Mouse (Mus musculus): ENCODE measurements around the gene Cnpy2. TPM values are rescaled to one million over a fixed set of nuclear protein-coding genes. Genes with fewer than 3 reads are reported as not detected.

Gene Cnpy2
- polyA plus RNA-seq (2012; ENCODE audit: low replicate concordance): 27.5 and 52.4 TPM in 2 replicates

DNA sequence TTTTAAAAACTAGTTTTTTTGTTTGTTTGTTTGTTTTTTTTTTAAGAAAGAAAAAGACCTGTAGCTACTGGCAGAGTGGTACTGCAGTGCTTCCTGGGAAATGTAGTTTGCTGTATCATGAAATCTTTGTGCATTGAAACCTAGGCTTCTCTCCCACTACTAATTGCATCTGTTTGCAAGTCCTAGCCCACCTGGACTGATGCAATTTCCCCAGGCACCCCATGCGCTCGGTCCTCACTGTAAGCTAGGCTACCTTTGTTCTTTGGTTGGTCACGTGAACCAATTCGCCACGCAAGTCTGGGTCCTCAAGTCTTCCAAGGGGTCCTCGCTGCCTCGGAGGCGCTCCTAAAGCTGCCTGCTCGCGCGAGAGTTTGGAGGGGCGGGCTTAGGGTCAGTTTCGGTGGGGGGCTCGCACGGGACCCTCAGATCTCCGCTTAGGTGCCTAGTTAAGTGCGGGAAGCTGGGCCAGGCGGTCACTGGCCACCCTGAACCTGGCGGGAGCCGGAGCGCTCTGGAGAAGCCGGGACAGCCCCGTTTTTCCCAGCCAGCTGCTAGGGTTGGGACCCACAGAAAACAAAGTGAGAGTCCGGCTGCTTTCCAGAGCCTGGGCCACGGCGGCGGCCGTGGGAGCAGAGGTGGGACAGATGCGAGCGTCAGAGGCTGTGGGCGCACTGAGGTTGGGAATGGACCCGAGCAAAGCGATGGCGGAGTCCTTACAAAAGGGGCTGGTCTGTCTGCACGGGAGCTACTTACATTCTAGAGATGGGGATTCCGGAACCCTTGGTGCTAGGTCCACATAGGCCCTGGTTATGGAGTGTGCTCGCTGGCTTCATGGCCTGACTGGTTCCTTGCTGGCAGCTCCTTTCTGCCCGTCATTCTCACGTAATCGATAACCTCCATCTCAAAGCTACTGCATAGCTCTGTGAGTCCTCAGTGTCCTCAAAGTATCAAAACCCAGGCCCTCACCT lies at the start of gene Cnpy2:
TSS of gene Cnpy2 (plus strand) at position 319 of the 968 bp plus-strand sequence.

DNA sequence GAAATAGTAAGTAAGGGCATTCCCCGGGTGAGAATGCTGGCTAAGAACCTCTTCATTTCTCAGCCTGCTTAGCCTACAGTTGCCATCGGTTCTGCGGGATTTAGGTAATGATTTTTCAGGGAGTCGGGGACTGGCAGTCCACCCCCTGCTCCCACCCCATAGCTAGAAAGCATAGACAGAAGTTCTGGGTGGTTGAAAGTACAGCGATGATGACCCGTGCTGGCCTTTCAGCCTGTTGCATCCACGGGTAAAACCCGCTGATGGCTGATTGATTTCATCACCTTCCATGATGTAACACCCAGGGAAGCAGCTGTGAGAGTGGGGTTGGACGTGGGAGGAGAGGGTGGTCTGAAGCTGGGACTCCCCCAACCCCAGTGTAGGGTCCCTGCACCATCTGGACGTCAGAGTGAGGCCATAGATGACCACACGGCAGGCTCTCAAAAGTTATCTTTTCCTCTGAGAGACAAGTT lies 23.5 kb upstream of the Cnpy2 start, which contains the start of gene Il23a:
TSS of gene Il23a (minus strand) at position 51 of the 470 bp plus-strand sequence.

DNA sequence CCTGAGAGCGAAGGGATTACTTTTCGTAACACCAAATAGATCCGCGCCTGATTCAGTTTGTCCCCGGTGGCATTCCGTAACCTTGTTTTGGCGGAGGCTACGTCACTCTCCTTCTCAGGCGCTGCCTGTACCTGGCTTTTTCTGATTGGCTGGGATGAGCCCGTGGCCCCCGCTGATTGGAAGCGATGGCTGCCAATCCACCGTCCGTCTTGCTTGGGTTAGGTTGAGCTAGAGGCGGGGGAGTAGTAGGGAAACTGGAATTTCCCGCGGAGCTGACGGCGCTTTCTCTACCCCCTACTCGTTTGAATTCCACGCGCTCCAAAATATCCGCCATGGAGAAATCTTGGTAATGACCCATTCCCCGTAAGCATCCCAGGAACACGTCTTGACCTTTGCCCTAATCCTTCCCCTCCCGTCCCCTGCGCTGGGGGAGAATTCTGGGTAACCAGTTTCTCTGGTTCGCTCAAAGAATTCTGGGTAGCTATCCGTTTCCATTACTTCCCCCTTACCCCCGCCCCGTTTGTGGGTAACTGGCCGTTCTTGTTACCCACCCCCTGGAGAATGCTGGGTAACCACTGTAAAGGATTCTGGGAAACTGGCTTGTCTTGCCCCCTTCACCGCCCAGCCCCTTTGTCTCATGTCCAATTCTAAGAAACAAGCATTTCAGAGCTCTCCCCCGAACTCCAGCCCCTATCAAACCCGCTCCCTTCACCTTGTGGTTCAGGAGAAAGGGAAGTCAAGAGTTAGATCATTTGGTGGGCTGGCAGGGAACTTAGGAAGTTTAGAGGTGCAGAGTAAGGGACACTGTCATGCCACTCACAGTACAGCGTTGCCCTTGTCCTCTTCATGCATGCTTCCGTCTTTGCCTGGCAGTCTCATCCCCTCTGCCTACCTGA lies 18.9 kb upstream of the Cnpy2 start, which contains the start of gene Pan2:
TSS of gene Pan2 (plus strand) at position 210 of the 896 bp plus-strand sequence.

DNA sequence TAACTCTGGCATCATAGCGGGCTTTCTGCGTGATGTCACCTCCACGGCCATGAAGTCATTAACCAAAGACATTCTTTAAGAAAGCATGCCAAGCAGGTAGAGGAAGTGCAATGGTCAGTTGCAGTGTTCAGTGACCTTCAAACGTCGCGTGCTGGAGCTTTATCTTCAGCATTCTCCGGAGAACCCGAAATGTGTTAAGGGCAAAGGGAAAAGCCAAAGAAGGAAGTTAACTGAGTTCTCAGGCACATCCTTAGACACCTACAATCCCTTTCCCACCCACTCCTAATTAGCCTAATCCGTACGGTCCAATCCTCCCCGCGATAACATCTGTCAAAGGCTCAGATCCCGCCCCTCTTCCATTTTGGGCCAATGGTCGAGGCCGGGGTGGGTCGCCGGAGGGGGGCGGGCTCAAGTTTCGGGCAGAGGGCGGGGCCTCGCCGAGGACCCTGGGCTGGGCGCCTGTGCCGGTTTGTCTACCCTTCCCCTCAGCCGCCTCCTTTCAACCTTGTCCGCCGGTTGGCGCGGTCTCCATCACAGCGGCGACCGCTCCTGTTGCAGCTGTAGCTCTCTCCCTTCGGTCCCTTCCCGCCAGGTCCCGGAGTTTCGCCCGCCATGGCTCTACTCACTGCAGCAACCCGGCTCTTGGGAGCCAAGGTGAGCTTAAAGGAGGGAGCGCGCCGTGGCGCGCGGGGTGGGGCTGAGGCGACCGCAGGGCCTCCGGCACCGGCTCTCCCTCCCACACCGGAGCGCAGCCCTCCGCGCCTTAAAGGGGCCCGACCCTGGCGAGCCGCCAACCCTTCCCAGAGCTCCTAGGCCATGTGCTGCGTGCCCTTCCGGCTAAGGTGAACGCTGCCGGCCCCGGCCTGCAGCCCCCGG lies 15.3 kb downstream of the Cnpy2 start, which contains the start of gene Cs:
TSS of gene Cs (plus strand) at position 429 of the 876 bp plus-strand sequence.

DNA sequence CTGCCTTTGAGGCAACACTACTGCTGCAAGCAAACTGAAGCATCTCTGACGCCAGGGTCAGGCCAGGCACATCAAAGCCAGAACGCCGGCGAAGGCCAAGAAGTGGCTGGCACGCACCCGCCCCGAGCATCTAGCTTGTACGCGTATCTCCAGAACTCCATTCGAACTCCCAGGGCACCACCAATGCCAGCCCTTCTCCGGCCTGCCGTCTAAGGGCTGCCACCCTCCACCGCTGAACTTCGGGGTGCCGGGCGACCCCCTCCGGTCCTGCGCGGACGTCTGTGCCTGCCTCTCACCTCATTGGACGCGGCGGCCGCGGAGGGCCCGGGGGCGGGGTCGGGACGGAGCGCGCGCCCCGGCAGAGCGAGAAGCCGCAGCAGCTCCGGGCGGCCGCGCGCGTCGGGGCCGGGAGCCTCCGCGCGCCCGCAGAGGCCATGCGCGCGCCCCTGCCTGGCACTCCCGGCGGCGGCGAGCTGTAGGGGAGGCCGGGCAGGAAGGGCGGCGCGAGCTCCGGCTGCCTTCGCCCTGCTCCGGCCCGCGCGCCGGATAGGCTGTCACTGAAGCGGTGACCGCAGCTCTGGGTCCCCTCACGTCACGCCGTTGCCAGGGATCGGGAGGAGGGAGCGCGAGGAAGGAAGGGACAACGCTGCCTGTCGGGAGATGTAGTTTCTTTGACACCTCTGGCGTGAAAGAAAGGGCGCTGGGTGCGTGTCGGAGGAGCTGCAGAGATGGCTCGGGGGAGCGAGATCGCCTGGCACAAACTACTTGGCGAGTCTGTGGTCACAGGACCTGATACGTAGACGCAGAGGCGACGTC lies 46.4 kb downstream of the Cnpy2 start, which contains the start of gene Coq10a:
TSS of gene Coq10a (minus strand) at position 596 of the 816 bp plus-strand sequence.

DNA sequence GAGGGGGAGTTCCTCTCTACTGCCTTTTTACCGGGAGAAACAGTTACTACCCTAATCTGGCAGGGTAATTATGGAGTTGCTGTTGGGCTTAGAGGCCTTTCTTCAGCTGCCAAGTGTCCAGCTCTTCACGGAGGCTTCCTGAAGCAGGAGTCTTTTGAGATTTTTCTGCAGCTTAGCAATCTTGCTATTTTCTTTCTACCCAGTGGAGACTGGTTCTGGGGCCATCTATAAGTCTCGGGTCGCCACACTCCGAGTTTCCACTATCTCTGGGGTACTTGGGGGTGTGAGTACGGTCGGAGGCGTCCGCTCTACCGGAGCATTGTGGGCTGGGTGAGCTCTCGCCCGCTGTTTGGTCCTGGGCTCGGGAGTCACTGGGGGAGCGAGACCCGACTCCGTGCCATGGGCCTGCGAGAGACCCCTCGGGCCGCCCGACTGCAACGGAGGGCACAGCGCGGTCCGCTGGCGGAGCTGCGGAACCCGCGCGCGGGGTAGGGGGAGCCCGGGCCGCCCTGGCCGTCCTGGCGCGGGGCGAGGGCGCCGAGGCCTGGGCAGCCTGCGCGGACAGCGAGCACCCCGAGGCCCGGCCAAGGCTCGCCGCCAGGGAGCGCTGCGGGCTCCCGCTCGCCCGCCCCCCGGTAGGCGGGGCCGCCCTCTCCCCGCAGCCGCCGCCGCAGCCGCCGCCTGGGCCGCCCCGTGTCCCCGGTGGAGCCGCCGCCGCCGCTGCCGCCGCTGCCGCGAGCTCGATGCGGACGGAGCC lies 54.4 kb downstream of the Cnpy2 start, which contains the start of gene Ankrd52:
TSS of gene Ankrd52 (plus strand) at position 661 of the 757 bp plus-strand sequence.

Other genes starting within 250 kb of the Cnpy2 start
- 1,361 and 1,521 TPM in 2 replicates for gene Atp5b, start 239.2 kb upstream of the Cnpy2 start, polyA plus RNA-seq (2012; ENCODE audit: low replicate concordance)
- 9.2 and 28.5 TPM in 2 replicates for gene Baz2a, start 230.9 kb upstream of the Cnpy2 start, polyA plus RNA-seq (2012; ENCODE audit: low replicate concordance)
- 6.1 and 6.7 TPM in 2 replicates for gene Rbms2, start 142.2 kb upstream of the Cnpy2 start, polyA plus RNA-seq (2012; ENCODE audit: low replicate concordance)
- gene Gls2, start 128.0 kb upstream of the Cnpy2 start, polyA plus RNA-seq (2012; ENCODE audit: low replicate concordance): 1.7 and 2.8 TPM in 2 replicates
- 0.39 and 3.8 TPM in 2 replicates for gene Spryd4, start 110.7 kb upstream of the Cnpy2 start, polyA plus RNA-seq (2012; ENCODE audit: low replicate concordance)
- 0.32 and 0.44 TPM in 2 replicates for gene Mip, start 96.6 kb upstream of the Cnpy2 start, polyA plus RNA-seq (2012; ENCODE audit: low replicate concordance)
- gene Timeless, start 90.4 kb upstream of the Cnpy2 start, polyA plus RNA-seq (2012; ENCODE audit: low replicate concordance): 19.8 and 23.0 TPM in 2 replicates
- 0.13 TPM in 1 of 2 replicates, not detected in the other for gene Apon, start 68.4 kb upstream of the Cnpy2 start, polyA plus RNA-seq (2012; ENCODE audit: low replicate concordance)
- gene Apof, start 53.8 kb upstream of the Cnpy2 start, polyA plus RNA-seq (2012; ENCODE audit: low replicate concordance): not detected in 2 replicates
- gene Stat2, start 51.9 kb upstream of the Cnpy2 start, polyA plus RNA-seq (2012; ENCODE audit: low replicate concordance): 26.1 and 38.2 TPM in 2 replicates
- 0.12 and 0.13 TPM in 2 replicates for gene Il23a, start 23.7 kb upstream of the Cnpy2 start, polyA plus RNA-seq (2012; ENCODE audit: low replicate concordance)
- 2.8 and 6.3 TPM in 2 replicates for gene Pan2, start 19.1 kb upstream of the Cnpy2 start, polyA plus RNA-seq (2012; ENCODE audit: low replicate concordance)
- gene Cs, start 15.3 kb downstream of the Cnpy2 start, polyA plus RNA-seq (2012; ENCODE audit: low replicate concordance): 8.6 and 52.3 TPM in 2 replicates
- gene Coq10a, start 46.5 kb downstream of the Cnpy2 start, polyA plus RNA-seq (2012; ENCODE audit: low replicate concordance): 3.6 and 11.6 TPM in 2 replicates
- gene Ankrd52, start 54.7 kb downstream of the Cnpy2 start, polyA plus RNA-seq (2012; ENCODE audit: low replicate concordance): 61.1 and 121 TPM in 2 replicates
- not detected in 2 replicates for gene Slc39a5, start 78.8 kb downstream of the Cnpy2 start, polyA plus RNA-seq (2012; ENCODE audit: low replicate concordance)
- 265 and 291 TPM in 2 replicates for gene Nabp2, start 89.0 kb downstream of the Cnpy2 start, polyA plus RNA-seq (2012; ENCODE audit: low replicate concordance)
- 7.7 and 9.3 TPM in 2 replicates for gene Rnf41, start 89.2 kb downstream of the Cnpy2 start, polyA plus RNA-seq (2012; ENCODE audit: low replicate concordance)
- gene Smarcc2, start 136.8 kb downstream of the Cnpy2 start, polyA plus RNA-seq (2012; ENCODE audit: low replicate concordance): 223 and 234 TPM in 2 replicates
- 27.3 and 134 TPM in 2 replicates for gene Myl6, start 171.7 kb downstream of the Cnpy2 start, polyA plus RNA-seq (2012; ENCODE audit: low replicate concordance)
- 6.8 and 8.3 TPM in 2 replicates for gene Myl6b, start 176.2 kb downstream of the Cnpy2 start, polyA plus RNA-seq (2012; ENCODE audit: low replicate concordance)
- gene Esyt1, start 203.4 kb downstream of the Cnpy2 start, polyA plus RNA-seq (2012; ENCODE audit: low replicate concordance): 64.0 and 113 TPM in 2 replicates
- gene Zc3h10, start 225.3 kb downstream of the Cnpy2 start, polyA plus RNA-seq (2012; ENCODE audit: low replicate concordance): 17.8 and 33.1 TPM in 2 replicates
- gene Rpl41, start 226.8 kb downstream of the Cnpy2 start, polyA plus RNA-seq (2012; ENCODE audit: low replicate concordance): 1,968 and 2,386 TPM in 2 replicates
- gene Pa2g4, start 243.5 kb downstream of the Cnpy2 start, polyA plus RNA-seq (2012; ENCODE audit: low replicate concordance): 485 and 726 TPM in 2 replicates